Mouse (Mus musculus): Measurements from ENCODE around the gene Msantd3. TPM values are rescaled to one million over a fixed set of nuclear protein-coding genes. Genes with fewer than 3 reads are reported as not detected.

The Msantd3 gene
- 10.7 and 10.9 TPM in 2 replicates for polyA plus RNA-seq (2015; fragmentation: Nextera tagmentation; extraction: Ambion mirVana)

DNA sequence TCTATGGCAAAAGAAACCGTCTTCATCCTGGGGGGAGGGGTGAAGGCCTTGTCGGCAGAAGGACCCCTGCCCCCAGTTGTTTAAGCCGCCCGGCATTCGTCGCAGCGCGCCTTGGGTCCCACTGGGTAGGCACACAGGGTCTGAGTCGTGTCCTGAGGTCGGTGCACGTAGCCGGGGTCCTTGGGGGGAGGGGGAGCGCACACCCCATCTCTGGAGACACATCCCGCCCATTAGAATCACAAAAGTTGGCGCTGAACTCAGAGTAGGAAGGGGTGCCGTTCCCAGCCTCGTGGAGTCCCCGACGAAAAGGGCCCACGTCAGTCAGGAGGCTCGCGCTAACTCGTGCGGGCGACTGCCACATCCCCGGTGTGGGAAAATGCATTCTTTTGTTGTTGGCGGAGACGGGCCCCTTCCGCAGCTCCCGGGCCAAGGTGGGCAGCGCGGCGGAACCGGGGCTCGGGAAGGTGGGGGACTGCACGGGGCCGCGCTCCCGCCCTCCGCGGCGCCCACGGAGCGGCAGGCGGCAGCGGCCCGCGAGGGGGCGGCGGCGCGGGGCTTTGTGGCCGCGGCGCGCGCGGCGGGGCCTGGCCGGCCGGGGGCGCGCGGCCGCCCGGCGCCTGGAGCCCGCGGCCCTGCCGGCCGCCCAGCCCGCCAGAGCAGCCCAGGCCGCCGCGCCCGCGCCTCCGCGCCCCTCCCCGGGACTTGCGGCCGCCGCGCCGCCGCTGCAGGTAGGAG lies at the start of gene Msantd3:
TSS of gene Msantd3 (plus strand) at position 95 of the 735 bp plus-strand sequence.
- peaks cover 16% of the 10 kb centered on the region for H3K4me1 ChIP-seq (ENCODE audit: control insufficient read depth, insufficient read depth, low read length)
- H3K9ac ChIP-seq (ENCODE audit: low read depth, low read length): peak within 1 kb of the TSS; percentile 92
- H3K4me2 ChIP-seq (ENCODE audit: low read depth, low read length): peak within 1 kb of the TSS; percentile 86
- peak within 1 kb of the TSS; percentile 79 for H3K27ac ChIP-seq (ENCODE audit: low read length)
- peak within 1 kb of the TSS; percentile 74 for H3K4me3 ChIP-seq (ENCODE audit: low read length)
- no peaks in the 10 kb centered on the region for H3K27me3 ChIP-seq (replicated peaks; ENCODE audit: control insufficient read depth, insufficient read depth, low read length)
- WGBS: under 1% methylated on average over 61 of the region's 86 CpGs
- no peaks in the 10 kb centered on the region for H3K36me3 ChIP-seq (ENCODE audit: control insufficient read depth, insufficient read depth, low read length)
- ATAC-seq: peak; percentile 87
- no peaks in the 10 kb centered on the region for H3K9me3 ChIP-seq (ENCODE audit: control insufficient read depth, low read length)

DNA sequence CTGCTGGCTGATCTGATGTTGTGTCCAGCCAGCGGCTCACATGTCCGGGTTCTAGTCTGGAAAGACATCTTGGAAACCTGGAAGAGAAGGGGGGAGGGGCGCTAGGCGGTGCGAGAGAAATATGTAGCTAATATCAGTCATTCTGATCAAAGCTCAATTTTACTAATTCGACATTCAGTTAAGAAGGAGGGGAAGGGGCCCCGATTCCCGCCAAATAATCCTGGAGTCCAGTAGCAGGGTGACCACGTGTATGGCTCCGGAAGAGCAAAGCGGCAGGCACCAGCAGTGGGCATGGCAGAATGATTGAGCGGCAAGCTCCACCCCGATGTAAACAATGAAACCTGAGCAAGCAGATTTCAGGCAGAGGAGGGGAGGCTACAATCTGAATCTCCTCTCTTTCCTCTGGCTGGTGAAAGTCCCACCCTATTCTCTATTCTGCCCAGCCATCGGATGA lies 48.4 kb upstream of the Msantd3 start:
- peak overlapping the region; percentile 24; the same call in 1 of the 2 replicates for H3K9ac ChIP-seq (ENCODE audit: low read depth, low read length)
- peak overlapping the region; percentile 39 for H3K4me3 ChIP-seq (ENCODE audit: low read length)
- no peaks in the 10 kb centered on the region for H3K9me3 ChIP-seq (ENCODE audit: control insufficient read depth, low read length)
- 7% methylated on average over 14 of the region's 14 CpGs for WGBS
- ATAC-seq: peak; percentile 80
- H3K4me2 ChIP-seq (ENCODE audit: low read depth, low read length): peak overlapping the region; percentile 52
- no peaks in the 10 kb centered on the region for H3K4me1 ChIP-seq (ENCODE audit: control insufficient read depth, insufficient read depth, low read length)
- H3K27ac ChIP-seq (ENCODE audit: low read length): no peak overlapping the region
- H3K27me3 ChIP-seq (replicated peaks; ENCODE audit: control insufficient read depth, insufficient read depth, low read length): no peaks in the 10 kb centered on the region
- no peaks in the 10 kb centered on the region for H3K36me3 ChIP-seq (ENCODE audit: control insufficient read depth, insufficient read depth, low read length)

DNA sequence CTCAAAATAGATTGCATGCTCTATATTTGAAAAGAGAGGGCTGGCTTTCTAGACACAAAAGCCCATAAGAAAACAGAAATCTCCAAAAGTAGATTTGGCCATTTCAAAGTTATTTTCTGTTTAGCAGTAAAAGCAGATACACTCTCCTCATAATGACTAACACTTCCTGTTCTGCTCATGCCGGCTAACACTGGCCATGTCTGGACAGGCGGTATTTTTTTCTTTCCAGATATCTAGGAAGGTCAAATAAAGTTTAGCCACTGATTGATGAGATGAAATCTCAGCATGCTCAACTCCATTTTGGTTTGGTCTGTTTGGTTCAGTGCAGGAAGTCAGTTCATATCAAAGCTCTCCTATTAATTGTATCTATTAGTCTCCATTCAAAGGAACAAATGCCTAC lies 47.2 kb upstream of the Msantd3 start:
- H3K9me3 ChIP-seq (ENCODE audit: control insufficient read depth, low read length): no peaks in the 10 kb centered on the region
- ATAC-seq: no peak
- no peak overlapping the region for H3K9ac ChIP-seq (ENCODE audit: low read depth, low read length)
- no peak overlapping the region for H3K4me2 ChIP-seq (ENCODE audit: low read depth, low read length)
- WGBS: 49% methylated on average over 2 of the region's 2 CpGs
- no peaks in the 10 kb centered on the region for H3K4me1 ChIP-seq (ENCODE audit: control insufficient read depth, insufficient read depth, low read length)
- H3K36me3 ChIP-seq (ENCODE audit: control insufficient read depth, insufficient read depth, low read length): no peaks in the 10 kb centered on the region
- no peak overlapping the region for H3K4me3 ChIP-seq (ENCODE audit: low read length)
- no peaks in the 10 kb centered on the region for H3K27me3 ChIP-seq (replicated peaks; ENCODE audit: control insufficient read depth, insufficient read depth, low read length)
- H3K27ac ChIP-seq (ENCODE audit: low read length): no peak overlapping the region

DNA sequence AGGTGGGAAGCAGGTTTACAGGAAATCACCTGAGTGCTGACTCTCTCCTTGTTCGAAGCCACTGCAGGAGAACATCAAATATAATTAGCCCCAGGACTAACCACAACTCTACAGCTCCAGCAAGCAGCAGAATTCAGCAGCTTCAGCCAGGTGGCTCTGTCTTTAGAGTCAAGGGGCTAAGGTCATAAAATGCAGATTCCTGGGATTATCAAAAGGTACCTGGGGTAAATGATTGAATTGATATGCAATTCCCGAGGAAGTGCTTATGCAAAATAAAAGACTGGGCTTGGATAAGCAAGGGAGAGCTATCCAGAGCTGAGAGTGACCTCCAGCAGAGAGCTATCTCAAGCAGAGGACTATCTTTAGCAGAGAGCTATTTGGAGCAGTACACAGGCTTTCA lies 28.9 kb upstream of the Msantd3 start:
- 39% methylated on average over 2 of the region's 2 CpGs for whole genome bisulfite sequencing
- Histone ChIP-seq H3K4me2 (ENCODE audit: low read depth, low read length) (no peak overlapping the region), H3K27ac (ENCODE audit: low read length) (no peak overlapping the region), H3K9me3 (ENCODE audit: control insufficient read depth, low read length) (0 out of 2 replicates have a peak, but pooled peaks cover 2% of the 10 kb centered on the region), H3K4me3 (ENCODE audit: low read length) (no peak overlapping the region), H3K4me1 (ENCODE audit: control insufficient read depth, insufficient read depth, low read length) (no peaks in the 10 kb centered on the region), H3K27me3 (replicated peaks; ENCODE audit: control insufficient read depth, insufficient read depth, low read length) (no peaks in the 10 kb centered on the region), H3K36me3 (ENCODE audit: control insufficient read depth, insufficient read depth, low read length) (no peaks in the 10 kb centered on the region), H3K9ac (ENCODE audit: low read depth, low read length) (no peak overlapping the region)
- ATAC-seq: no peak

DNA sequence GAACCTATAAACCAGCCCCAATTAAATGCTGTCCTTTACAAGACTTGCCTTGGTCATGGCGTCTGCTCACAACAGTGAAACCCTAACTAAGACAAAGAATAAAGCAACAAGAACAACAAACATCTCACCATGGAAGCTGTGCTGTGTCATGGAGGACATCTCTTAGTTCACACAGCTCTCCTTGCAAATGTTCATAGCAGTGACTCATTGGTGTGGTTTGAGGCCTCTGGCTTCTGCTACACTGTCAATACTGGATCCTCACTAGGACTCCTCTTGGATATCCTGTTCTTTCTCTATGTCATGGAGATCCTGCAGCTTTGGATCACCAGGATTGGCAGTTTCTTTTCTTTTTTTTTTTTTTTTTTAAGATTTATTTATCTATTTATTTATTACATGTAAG lies 10.2 kb upstream of the Msantd3 start:
- no peak for ATAC-seq
- no peaks in the 10 kb centered on the region for H3K36me3 ChIP-seq (ENCODE audit: control insufficient read depth, insufficient read depth, low read length)
- no peaks in the 10 kb centered on the region for H3K4me1 ChIP-seq (ENCODE audit: control insufficient read depth, insufficient read depth, low read length)
- H3K27ac ChIP-seq (ENCODE audit: low read length): no peak overlapping the region
- no peaks in the 10 kb centered on the region for H3K27me3 ChIP-seq (replicated peaks; ENCODE audit: control insufficient read depth, insufficient read depth, low read length)
- whole genome bisulfite sequencing: 97% methylated on average over 1 of the region's 1 CpGs
- no peak overlapping the region for H3K9ac ChIP-seq (ENCODE audit: low read depth, low read length)
- H3K4me3 ChIP-seq (ENCODE audit: low read length): no peak overlapping the region
- no peaks in the 10 kb centered on the region for H3K9me3 ChIP-seq (ENCODE audit: control insufficient read depth, low read length)
- H3K4me2 ChIP-seq (ENCODE audit: low read depth, low read length): no peak overlapping the region

DNA sequence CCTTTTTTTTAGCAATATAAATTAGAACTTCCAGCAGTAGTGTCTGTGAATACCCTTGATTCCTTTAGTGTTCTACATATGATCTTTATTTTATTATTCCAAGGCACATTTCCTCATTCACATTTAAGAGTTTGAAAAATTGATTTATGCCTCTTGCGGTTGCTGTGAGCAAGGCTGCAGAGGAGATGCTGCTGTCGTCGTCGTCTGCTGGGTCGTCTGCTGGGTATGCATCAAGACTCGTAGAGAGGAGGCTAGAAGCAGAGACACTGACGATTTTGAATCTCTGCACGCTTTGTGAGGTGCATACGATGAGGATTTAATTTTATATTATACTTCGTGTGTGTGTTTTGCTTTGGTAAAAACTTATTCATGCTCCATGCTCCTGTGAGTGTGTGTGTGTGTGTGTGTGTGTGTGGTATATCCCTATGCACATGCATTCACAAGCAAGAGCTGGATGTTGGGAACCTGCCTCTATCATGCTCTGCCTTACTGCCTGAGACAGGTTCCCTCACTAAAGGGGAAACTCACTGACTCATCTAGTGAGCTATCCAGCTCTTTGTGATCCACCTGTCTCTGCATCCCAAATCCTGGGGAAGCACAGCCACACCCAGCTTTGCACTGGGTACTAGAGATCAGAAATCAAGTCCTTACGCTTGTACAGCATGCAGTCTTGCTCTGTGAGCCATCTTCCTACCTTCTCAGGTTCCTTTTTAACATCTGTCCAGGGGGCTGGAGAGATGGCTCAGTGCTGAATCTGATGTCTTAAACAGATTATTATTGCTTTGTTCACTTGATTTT lies 7.7 kb upstream of the Msantd3 start:
- H3K27me3 ChIP-seq (replicated peaks; ENCODE audit: control insufficient read depth, insufficient read depth, low read length): no peaks in the 10 kb centered on the region
- H3K27ac ChIP-seq (ENCODE audit: low read length): no peak overlapping the region
- H3K36me3 ChIP-seq (ENCODE audit: control insufficient read depth, insufficient read depth, low read length): no peaks in the 10 kb centered on the region
- no peaks in the 10 kb centered on the region for H3K9me3 ChIP-seq (ENCODE audit: control insufficient read depth, low read length)
- no peaks in the 10 kb centered on the region for H3K4me1 ChIP-seq (ENCODE audit: control insufficient read depth, insufficient read depth, low read length)
- no peak for ATAC-seq
- H3K4me2 ChIP-seq (ENCODE audit: low read depth, low read length): no peak overlapping the region
- H3K9ac ChIP-seq (ENCODE audit: low read depth, low read length): no peak overlapping the region
- H3K4me3 ChIP-seq (ENCODE audit: low read length): no peak overlapping the region
- 77% methylated on average over 11 of the region's 11 CpGs for WGBS

DNA sequence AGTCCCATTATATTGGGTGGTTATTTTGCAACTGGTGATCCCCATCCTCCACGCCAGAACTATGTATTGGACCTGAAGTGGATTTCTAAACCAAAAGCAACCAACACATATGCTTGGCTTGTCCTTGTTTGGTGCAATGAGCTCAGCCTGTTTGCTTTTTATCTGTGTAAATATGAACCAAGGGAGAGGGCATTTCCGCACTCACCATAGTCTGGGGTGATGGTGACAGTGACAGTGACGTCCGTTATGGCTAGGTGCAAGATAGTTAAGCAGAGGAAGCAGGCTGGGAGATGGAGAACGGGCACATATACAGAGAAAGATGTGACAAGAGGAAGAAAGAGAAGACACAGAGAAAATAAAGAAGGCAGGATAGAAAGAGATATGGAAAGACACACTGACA lies 3.5 kb upstream of the Msantd3 start:
- 78% methylated on average over 5 of the region's 5 CpGs for WGBS
- H3K4me2 ChIP-seq (ENCODE audit: low read depth, low read length): no peak overlapping the region
- peaks cover 7% of the 10 kb centered on the region for H3K4me1 ChIP-seq (ENCODE audit: control insufficient read depth, insufficient read depth, low read length)
- no peaks in the 10 kb centered on the region for H3K27me3 ChIP-seq (replicated peaks; ENCODE audit: control insufficient read depth, insufficient read depth, low read length)
- no peak overlapping the region for H3K9ac ChIP-seq (ENCODE audit: low read depth, low read length)
- ATAC-seq: no peak
- no peak overlapping the region for H3K4me3 ChIP-seq (ENCODE audit: low read length)
- H3K36me3 ChIP-seq (ENCODE audit: control insufficient read depth, insufficient read depth, low read length): no peaks in the 10 kb centered on the region
- H3K27ac ChIP-seq (ENCODE audit: low read length): no peak overlapping the region
- H3K9me3 ChIP-seq (ENCODE audit: control insufficient read depth, low read length): no peaks in the 10 kb centered on the region

DNA sequence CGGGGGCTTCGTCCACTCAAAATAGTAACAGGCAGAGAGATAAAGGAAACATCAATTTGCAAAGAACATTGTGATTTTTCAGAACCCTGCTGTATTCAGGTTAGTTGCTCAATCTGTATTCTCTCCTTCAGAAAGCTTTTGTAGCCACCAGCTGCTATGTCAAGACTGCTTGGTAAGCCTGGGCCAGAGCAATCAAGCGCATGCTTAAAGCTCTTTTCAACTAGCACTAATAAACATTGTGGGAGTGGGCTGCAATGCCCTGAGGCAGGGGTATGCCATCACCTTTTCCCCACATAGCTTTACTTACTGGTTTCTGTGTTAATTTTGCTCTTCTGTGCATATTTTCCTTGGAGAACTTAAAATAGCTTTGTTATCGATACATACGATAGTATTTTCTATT lies 2.7 kb upstream of the Msantd3 start:
- Histone ChIP-seq H3K36me3 (ENCODE audit: control insufficient read depth, insufficient read depth, low read length) (no peaks in the 10 kb centered on the region), H3K27ac (ENCODE audit: low read length) (no peak overlapping the region), H3K9me3 (ENCODE audit: control insufficient read depth, low read length) (no peaks in the 10 kb centered on the region), H3K9ac (ENCODE audit: low read depth, low read length) (no peak overlapping the region), H3K4me2 (ENCODE audit: low read depth, low read length) (no peak overlapping the region), H3K4me1 (ENCODE audit: control insufficient read depth, insufficient read depth, low read length) (peaks cover 12% of the 10 kb centered on the region), H3K27me3 (replicated peaks; ENCODE audit: control insufficient read depth, insufficient read depth, low read length) (no peaks in the 10 kb centered on the region), H3K4me3 (ENCODE audit: low read length) (no peak overlapping the region)
- WGBS: 82% methylated on average over 5 of the region's 5 CpGs
- ATAC-seq: no peak

DNA sequence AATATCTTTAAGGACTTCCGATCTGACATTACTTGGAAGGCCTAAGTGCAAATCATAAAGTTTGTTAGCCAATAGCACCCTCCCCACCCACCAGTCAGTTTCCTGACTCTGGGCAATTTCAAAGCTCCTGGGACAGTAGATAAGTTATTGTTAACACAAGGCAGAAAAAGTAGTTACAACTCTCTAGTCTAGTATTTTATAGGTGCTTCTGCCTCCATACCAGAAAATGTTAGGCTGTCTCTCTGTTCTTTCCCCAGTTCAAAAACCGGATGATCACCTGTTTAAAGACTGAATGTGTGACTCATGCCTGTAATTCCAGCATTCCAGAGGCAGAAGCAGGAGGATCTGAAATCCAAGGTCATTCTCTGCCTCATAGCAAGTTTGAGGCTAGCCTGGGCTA lies 1.2 kb upstream of the Msantd3 start:
- peaks cover 16% of the 10 kb centered on the region for H3K4me1 ChIP-seq (ENCODE audit: control insufficient read depth, insufficient read depth, low read length)
- no peak for ATAC-seq
- no peak overlapping the region for H3K4me2 ChIP-seq (ENCODE audit: low read depth, low read length)

More for the DNA sequence above, 1.2 kb upstream of the Msantd3 start:
- no peaks in the 10 kb centered on the region for H3K9me3 ChIP-seq (ENCODE audit: control insufficient read depth, low read length)
- H3K27ac ChIP-seq (ENCODE audit: low read length): no peak overlapping the region
- H3K36me3 ChIP-seq (ENCODE audit: control insufficient read depth, insufficient read depth, low read length): no peaks in the 10 kb centered on the region
- H3K4me3 ChIP-seq (ENCODE audit: low read length): no peak overlapping the region
- 72% methylated on average over 2 of the region's 2 CpGs for WGBS
- no peak overlapping the region for H3K9ac ChIP-seq (ENCODE audit: low read depth, low read length)
- no peaks in the 10 kb centered on the region for H3K27me3 ChIP-seq (replicated peaks; ENCODE audit: control insufficient read depth, insufficient read depth, low read length)

Data from intestine, embryonic 16.5 days (tissue).